Mouse (Mus musculus) gastrocnemius, adult 2 months (tissue): ENCODE data around the gene Slc39a11. TPM values are rescaled to one million over a fixed set of nuclear protein-coding genes. Genes with fewer than 3 reads are reported as not detected.

Source experiments
- DNase-seq: peaks from one replicate; pipeline ENCODE4 v3.0.0; 2022
- H3K27ac ChIP-seq: fragments of 200-600 bp; 2 replicates; pipeline ENCODE4 v1.8.1; 2022; ENCODE audit warnings: mild to moderate bottlenecking
- H3K4me3 ChIP-seq: fragments of 200-600 bp; 2 replicates; pipeline ENCODE4 v1.8.1; 2022; ENCODE audit warnings: mild to moderate bottlenecking, moderate library complexity
- CTCF ChIP-seq: fragments of 200-600 bp; IDR thresholded peaks from 2 replicates; pipeline ENCODE4 v1.8.1; 2022; ENCODE audit warnings: antibody characterized with exemption, mild to moderate bottlenecking, moderate library complexity
- intact Hi-C: fragments of 180-260 bp; cut with DNase I; formaldehyde crosslinking; loops from one replicate; pipeline ENCODE4 v1.15.1; 2025
- total RNA-seq, 2 experiments: library from RNA; stranded (reverse); gene quantifications; 2 replicates each; pipeline ENCODE4 v1.2.3; 2021

The Slc39a11 gene
- total RNA-seq, 2 experiments from 2014 or later = 1.8 to 3.0 TPM

GRCm38 (mm10) chr11:113206099-113206498 lies 443.8 kb downstream of the Slc39a11 start:
- no peak for TF ChIP-seq CTCF
- H3K4me3 ChIP-seq = no peak overlapping the region
- no peak for DNase-seq
- intact Hi-C loops = no loop called here
- no peak overlapping the region for H3K27ac ChIP-seq

- DNase-seq = no peak
- Histone ChIP-seq H3K27ac (no peak overlapping the region), H3K4me3 (no peak overlapping the region)
- no peak for TF ChIP-seq CTCF
- intact Hi-C loops = no loop called here
Observed at GRCm38 (mm10) chr11:113203008-113203407, 446.9 kb downstream of the Slc39a11 start.

GRCm38 (mm10) chr11:113201470-113201997 lies 448.3 kb downstream of the Slc39a11 start:
- intact Hi-C loops = no loop called here
- no peak for TF ChIP-seq CTCF
- peak; percentile 75 for DNase-seq
- Histone ChIP-seq H3K27ac (peak overlapping the region; percentile 83), H3K4me3 (peak overlapping the region; percentile 90)

GRCm38 (mm10) chr11:113200901-113201300 lies 449.0 kb downstream of the Slc39a11 start:
- no peak for TF ChIP-seq CTCF
- H3K27ac ChIP-seq = peak overlapping the region; percentile 83
- intact Hi-C loops = no loop called here
- DNase-seq = no peak
- peak overlapping the region; percentile 90 for H3K4me3 ChIP-seq

GRCm38 (mm10) chr11:113198586-113198985 lies 451.3 kb downstream of the Slc39a11 start:
- no peak for DNase-seq
- no peak overlapping the region for H3K4me3 ChIP-seq
- TF ChIP-seq CTCF = no peak
- intact Hi-C loops = no loop called here
- no peak overlapping the region for H3K27ac ChIP-seq

GRCm38 (mm10) chr11:113197624-113198023 lies 452.3 kb downstream of the Slc39a11 start:
- DNase-seq = no peak
- Histone ChIP-seq H3K4me3 (no peak overlapping the region), H3K27ac (no peak overlapping the region)
- no peak for TF ChIP-seq CTCF
- intact Hi-C loops = no loop called here

GRCm38 (mm10) chr11:113196234-113197007 lies 453.5 kb downstream of the Slc39a11 start:
- Histone ChIP-seq H3K4me3 (no peak overlapping the region), H3K27ac (no peak overlapping the region)
- no peak for DNase-seq
- intact Hi-C loops = no loop called here
- TF ChIP-seq CTCF = no peak

Other genes starting within 250 kb of the Slc39a11 start
- gene Sstr2, start 30.7 kb downstream of the Slc39a11 start, total RNA-seq = not detected
- gene Cog1, start 910 bp downstream of the Slc39a11 start, total RNA-seq = 10 to 100 TPM; 18.5 to 19.1 TPM
- 10 to 100 TPM; 29.0 to 33.0 TPM for gene Fam104a, start 34.1 kb upstream of the Slc39a11 start, total RNA-seq
- gene D11Wsu47e, start 34.3 kb upstream of the Slc39a11 start, total RNA-seq = 1 to 10 TPM; 4.5 to 6.3 TPM
- not detected for gene Cpsf4l, start 59.9 kb upstream of the Slc39a11 start, total RNA-seq
- 1 to 10 TPM; 5.2 to 9.1 TPM for gene Cdc42ep4, start 101.8 kb upstream of the Slc39a11 start, total RNA-seq